Mouse (Mus musculus): ENCODE results near the gene Pak1.

Pak1 gene

GRCm38 (mm10) chr7:97777191-97777590, 11.2 kb upstream of the Pak1 start:
- no peak for DNase-seq (ENCODE audit: low spot score in 2 of 2)

GRCm38 (mm10) chr7:97780222-97780621, 8.1 kb upstream of the Pak1 start:
- no peak for DNase-seq (ENCODE audit: low spot score in 2 of 2)

GRCm38 (mm10) chr7:97780815-97781214, 7.5 kb upstream of the Pak1 start:
- DNase-seq (ENCODE audit: low spot score in 2 of 2), result no peak

DNA sequence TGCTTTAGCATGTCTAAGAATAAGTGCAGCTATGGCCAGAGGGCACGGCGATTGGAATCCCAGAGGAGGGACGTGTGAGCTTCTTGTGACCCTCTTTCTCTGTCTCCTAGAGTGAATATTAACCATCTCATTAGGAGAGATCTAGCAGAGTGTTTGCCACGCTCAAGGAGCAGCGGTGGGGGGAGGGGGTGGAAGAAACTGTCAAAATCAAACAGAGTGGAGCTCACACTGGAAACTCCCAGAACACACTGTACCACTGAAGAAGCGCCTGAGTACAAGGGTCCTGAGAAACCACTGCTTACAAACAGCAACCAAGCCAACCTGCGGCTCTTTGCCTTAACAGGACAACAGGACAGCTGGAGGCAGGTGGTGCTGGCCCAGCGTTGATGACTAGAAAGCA, 6.8 kb upstream of the Pak1 start:
- DNase-seq (ENCODE audit: low spot score in 2 of 2), result no peak

GRCm38 (mm10) chr7:97783523-97783922, 4.8 kb upstream of the Pak1 start:
- no peak for DNase-seq (ENCODE audit: low spot score in 2 of 2)

DNA sequence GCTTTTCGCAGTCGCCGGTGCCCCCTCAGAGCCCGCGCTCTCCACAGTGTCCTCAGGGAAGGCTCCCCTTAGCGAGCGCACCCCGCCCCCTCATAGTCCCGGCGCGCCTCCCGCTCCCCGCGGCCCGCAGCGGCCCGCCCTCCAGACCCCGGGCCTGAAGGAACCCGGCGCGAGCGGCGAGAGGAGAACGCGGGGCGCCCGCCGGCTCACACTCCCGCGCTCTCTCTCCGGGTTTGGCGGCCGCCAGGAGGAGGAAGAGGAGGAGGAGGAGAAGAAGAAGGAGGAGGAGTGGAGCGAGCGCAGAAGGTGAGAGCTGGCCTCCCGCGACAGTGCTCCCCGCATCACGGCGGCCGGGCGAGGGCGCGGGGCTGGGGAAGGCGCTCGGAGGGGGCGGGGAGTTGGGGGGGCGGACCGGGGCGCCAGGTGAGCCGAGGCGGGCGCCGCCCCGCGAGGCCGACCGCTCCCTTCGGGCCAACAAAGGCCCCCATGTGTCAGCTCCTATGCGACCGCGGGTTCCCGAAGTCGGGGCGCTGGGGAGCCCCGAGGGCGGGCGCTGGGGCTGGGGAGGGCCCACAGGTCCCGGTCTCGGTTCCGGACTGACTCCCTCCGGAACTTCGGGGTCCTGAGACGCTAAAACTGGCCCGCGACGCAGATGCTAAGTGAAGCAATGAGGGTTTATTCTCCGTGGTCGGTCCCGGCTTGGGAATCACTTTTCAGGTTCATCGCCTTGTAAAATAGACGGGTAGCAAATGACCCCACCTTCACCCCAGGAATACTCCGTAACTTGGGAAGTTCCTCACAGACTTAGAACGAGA, 535 bp downstream of the Pak1 start:
- DNase-seq (ENCODE audit: low spot score in 2 of 2), result peak in 1 of 2 experiments; percentile 3

DNA sequence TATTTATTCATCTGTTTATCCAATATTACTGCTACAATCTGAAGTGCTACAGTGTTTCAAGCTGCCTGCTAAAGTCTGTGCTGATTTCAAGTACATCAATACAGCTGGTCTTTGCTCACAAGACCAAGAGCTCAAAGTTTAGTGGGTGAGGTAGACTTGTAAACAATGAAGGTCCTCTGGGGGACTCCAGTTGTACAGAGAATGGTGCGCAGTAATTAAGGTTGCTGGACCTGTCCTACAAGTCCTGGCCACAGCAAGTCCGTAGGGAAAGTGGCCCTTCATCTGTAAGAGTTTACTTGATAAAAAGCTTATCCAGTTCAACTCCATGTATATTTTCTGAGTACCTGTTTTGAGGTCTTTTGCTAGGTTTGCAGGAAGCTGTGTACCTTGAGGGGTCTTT, 1.9 kb downstream of the Pak1 start:
- DNase-seq (ENCODE audit: low spot score in 2 of 2), result no peak

- no peak for DNase-seq (ENCODE audit: low spot score in 2 of 2)
Observed at GRCm38 (mm10) chr7:97792324-97792723, 4.0 kb downstream of the Pak1 start.

DNA sequence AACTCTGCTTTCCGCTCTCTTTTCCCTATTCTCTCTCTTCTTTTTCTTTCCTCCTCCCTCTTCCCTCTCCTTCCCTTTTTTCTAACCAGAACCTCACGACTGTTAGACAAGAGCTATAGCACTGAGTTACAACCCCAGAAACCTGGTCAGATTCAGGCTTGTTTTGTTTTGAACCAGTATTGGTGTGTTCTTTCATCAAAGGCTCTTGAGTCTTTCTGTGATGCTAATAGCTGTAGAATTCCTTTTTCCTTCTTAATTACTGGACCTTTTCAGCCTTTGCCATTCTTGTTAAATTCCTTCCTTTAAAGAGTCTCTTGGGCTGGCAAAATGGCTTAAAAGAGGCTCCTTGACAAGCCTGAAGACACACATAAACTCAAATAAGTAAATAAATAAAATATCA, 14.8 kb downstream of the Pak1 start:
- DNase-seq (ENCODE audit: low spot score in 2 of 2), result no peak

DNA sequence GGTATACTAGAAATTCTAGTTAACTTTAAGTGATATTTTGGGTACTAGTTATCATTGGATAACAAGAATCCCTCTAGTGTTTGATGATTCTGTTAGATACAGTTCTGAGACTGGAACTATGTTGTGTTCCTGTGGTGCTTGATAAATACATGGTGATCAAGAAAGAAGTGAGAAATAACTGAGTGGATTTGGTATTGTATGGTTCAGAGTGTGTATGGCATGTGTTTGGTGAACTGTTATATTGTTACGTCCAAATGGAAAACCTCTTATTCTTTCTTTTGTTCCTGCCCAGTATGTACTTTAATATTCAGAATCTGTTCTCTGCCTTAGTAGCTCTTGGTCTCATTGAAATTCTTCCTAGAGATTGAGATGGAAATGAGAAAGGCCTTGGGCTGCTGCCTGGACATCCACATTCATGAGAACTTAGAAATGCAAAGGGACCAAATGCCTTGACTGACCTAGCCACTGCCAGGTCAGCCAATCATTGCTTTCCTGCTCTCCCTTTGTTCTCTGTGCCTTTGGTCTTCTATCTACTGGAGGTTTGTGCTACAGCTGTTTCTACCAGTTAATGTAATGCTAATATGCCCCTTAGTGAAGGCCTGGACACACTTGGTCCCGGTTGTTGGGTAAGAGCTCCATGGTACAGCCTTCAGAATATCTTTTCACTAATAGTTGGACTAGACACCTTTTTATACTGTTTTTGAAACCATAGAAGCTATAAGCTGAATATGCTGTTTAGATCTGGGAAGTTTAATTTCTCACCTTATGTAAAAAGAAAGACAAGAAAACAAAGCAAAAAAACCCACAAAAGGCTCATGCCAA, 16.1 kb downstream of the Pak1 start:
- DNase-seq (ENCODE audit: low spot score in 2 of 2), result no peak

DNA sequence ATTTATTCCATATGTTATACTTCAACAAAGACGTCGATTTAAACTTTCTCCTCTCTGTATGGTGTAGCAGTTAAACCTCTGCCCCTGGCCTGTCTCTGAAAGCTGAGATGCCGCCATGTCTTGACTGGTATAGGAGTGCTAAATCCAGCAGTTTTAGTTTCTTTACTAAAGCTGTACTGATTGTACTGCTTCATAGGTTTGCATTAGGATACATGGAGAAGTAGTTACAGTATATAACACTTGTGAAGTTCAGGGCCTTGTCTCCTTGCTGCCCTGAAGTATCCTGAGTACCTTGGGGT, 16.7 kb downstream of the Pak1 start:
- no peak for DNase-seq (ENCODE audit: low spot score in 2 of 2)

- DNase-seq (ENCODE audit: low spot score in 2 of 2), result no peak
Observed at GRCm38 (mm10) chr7:97809307-97809706, 21.0 kb downstream of the Pak1 start.

DNA sequence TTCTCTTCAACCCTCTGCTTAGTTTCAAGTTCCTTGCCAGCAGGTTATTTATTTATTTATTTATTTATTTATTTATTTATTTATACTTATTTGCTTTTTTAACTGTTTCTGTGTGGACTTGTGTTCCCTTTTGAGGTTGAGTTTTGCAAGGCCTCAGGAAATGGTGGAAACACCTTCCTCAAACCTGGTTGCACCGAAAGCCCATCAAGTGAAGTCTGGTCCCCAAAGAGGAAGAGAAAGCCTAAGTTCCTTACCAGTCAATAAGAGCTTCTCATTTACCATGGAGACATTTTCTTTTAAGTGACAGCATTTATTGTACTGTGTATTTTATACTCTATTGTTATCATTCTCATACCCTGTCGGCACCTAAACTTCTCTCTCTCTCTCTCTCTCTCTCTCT, 33.5 kb downstream of the Pak1 start:
- no peak for DNase-seq (ENCODE audit: low spot score in 2 of 2)

DNA sequence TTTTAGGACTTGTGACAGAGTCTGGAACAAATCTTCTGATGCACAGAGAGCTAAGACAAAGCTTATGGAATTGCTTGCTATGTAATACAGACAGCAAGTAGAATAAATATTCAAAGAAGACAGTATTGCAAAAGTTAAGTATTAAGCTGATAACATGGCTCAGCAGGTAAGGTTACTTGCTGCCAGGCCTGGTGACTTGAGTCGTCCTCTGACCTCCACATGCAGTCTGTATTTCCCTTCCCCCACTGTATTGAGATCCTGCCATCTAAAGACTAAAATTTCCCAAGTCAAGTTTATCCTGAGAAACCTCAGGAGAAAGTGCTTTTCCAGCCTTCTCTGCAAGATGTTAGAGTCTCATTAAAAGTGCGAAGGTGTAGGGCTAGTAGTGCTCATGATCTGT, 40.8 kb downstream of the Pak1 start:
- no peak for DNase-seq (ENCODE audit: low spot score in 2 of 2)

GRCm38 (mm10) chr7:97830739-97831138, 42.4 kb downstream of the Pak1 start:
- no peak for DNase-seq (ENCODE audit: low spot score in 2 of 2)

DNA sequence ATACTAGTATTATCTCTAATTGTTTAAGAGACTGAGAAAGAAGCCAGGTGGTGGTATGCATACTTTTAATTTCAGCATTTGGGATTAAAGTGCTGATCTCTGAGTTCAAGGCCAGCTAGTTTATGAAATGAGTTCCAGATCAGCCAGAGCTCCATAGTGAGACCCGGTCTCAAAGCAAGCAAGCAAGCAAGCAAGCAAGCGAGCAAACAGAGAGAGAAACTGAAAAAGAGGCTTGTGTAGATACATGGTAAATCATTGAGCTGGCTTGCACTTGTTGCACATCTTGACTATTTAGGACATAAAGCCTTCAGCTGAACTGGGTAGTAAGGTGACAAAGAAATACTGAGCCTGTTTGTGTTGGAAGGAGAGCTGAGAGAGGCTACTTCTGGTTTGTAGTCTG, 44.6 kb downstream of the Pak1 start:
- DNase-seq (ENCODE audit: low spot score in 2 of 2), result no peak

DNA sequence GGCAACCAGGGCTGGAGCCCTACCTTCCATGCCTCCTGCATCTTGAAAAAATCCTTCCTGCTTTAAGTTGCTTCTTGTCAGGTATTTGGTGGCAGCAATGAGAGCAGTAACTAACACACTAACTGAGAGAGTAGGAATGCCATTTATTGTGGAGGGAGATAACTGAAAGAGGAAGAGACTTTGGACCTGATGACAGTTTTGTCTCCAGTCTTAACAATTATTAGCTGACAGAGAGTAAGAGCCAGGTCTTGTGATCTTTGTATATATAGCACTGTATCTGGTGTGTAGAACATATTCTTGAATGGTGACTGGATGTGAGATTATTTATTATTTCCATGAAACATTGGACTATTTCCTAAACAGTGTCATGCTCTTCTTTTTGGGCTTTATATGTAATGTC, 50.2 kb downstream of the Pak1 start:
- DNase-seq (ENCODE audit: low spot score in 2 of 2), result no peak

DNA sequence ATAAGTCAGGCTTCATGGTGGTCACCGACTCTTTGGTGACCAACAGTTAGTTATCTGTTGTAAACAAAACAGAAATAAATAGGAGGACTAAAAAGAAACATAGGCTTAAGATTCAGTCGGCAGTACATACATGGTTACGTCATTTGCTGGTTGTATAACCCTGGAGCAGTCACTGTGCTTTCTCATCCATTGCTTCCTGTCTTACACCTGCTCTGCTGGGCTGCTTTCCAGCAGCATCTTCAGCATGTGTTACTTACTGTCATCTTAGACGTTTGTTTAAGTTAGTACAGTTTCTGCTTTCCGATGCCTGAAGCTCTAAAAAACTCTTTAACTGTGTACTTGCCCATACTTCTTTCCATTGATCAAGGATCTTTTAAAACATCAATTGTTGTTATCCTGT, 53.0 kb downstream of the Pak1 start:
- no peak for DNase-seq (ENCODE audit: low spot score in 2 of 2)

DNA sequence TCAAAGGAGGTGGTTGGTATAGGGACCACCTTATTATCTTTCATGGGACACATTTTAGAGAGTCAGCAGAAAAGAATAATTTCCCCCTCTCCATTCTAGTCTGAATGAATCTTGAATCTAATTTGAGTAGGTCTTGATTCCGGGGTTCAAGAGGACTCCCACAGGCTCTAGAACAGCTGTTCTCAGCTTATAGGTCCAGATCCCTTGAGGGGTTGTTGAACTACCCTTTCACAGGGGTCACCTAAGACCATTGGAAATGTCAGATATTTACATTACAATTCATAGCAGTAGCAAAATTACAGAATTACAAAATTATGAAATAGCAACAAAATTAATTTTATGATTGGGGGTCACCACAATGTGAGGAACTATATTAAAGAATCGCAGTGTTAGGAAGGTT, 54.0 kb downstream of the Pak1 start:
- no peak for DNase-seq (ENCODE audit: low spot score in 2 of 2)

- peak; percentile 9 to 10 for DNase-seq (ENCODE audit: low spot score in 2 of 2)
Observed at GRCm38 (mm10) chr7:97842806-97843570, 54.6 kb downstream of the Pak1 start.

DNA sequence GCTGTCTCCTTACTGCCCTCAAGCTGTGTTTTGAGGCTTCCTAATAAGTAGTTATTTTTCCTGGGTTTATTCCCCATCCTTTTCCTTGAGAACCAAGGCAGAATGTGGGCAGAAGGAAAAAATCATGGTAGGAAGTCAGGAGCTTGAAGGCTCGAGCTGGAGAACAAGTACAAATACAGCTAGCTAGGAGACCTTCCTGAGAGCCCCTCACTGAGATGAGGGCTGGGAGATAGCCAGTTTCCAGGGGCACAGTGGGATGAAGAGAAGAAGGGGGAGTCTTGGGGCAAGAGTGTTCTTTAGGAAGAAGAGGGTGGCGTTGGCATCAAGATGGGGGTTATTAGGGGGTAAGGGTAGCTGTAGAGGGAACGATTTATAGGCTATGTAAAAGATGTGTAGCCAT, 56.1 kb downstream of the Pak1 start:
- DNase-seq (ENCODE audit: low spot score in 2 of 2), result no peak

DNA sequence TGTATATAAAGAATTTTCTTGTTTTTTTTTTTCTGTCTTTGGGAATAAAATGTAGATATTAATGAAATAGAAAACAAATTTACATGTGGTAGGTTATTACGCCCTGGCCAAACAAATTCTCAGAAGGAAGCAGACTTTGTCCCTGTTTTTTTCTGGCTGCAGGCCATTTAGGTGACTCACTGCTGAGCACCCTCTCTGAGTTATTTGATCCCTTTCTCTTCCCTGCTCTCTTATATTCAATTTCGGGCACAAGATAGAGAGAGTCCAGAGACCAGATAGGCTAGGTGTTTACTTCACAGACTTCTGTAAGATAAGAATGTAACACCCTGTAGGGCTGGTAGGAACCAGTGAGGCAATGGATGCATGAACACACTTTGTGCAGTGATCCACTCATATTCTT, 57.2 kb downstream of the Pak1 start:
- DNase-seq (ENCODE audit: low spot score in 2 of 2), result no peak

DNA sequence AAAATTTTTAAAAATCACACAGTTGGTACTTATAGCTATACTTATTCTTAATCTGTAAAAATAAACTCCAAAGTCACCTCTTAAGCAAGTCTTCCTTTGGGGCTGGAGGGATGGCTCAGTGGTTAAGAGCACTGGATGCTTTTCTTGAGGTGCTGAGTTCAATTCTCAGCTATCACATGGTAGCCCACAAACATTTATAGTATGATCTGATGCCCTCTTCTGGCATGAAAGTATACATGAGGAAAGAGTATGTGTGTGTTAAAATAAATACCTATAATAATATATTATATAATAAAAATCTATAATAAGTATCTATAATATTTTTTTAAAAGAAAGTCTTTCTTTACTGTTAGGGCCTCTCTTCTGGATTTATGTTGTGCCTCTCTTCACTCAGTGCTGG, 58.2 kb downstream of the Pak1 start:
- DNase-seq (ENCODE audit: low spot score in 2 of 2), result no peak
